Mouse (Mus musculus) kidney, embryonic 14.5 days (tissue): ENCODE measurements around the gene Pde8a. TPM values are rescaled to one million over a fixed set of nuclear protein-coding genes. Genes with fewer than 3 reads are reported as not detected.
"Not testable (repeated sequence)": the region's sequence is repeated elsewhere in the genome, so short reads cannot be mapped to it uniquely, and the experiment has no call there.

ENCODE experiments used
- ATAC-seq: fragments of 200-750 bp; cut with Nextera tagmentation; 2 replicates; pipeline ENCODE4 v1.8.0; 2017; ENCODE audit warnings: moderate number of reproducible peaks, mild to moderate bottlenecking, moderate TSS enrichment, moderate library complexity; ENCODE audit not compliant: low FRiP score, low TSS enrichment
- H3K27ac ChIP-seq: fragments of 300-500 bp; sonication (generic); 2 replicates; pipeline ENCODE4 v1.5.1; 2014; ENCODE audit warnings: low read depth, mild to moderate bottlenecking, low read length, moderate library complexity, mixed read lengths
- H3K27me3 ChIP-seq: fragments of 300-500 bp; sonication (generic); 2 replicates; pipeline ENCODE4 v1.6.1; 2014; ENCODE audit warnings: mild to moderate bottlenecking, low read length; ENCODE audit not compliant: control insufficient read depth, insufficient read depth
- H3K36me3 ChIP-seq: fragments of 300-500 bp; sonication (generic); 2 replicates; pipeline ENCODE4 v1.6.1; 2014; ENCODE audit warnings: low read length, mixed read lengths; ENCODE audit not compliant: control insufficient read depth, insufficient read depth
- H3K4me1 ChIP-seq: fragments of 300-500 bp; sonication (generic); 2 replicates; pipeline ENCODE4 v1.6.1; 2014; ENCODE audit warnings: low read length, mixed read lengths; ENCODE audit not compliant: control insufficient read depth, insufficient read depth
- H3K4me2 ChIP-seq: fragments of 300-500 bp; sonication (generic); replicated peaks from 2 replicates; pipeline ENCODE4 v1.6.1; 2014; ENCODE audit warnings: low read depth, mild to moderate bottlenecking, low read length
- H3K4me3 ChIP-seq: fragments of 300-500 bp; sonication (generic); 2 replicates; pipeline ENCODE4 v1.5.1; 2014; ENCODE audit warnings: mild to moderate bottlenecking, low read length
- H3K9ac ChIP-seq: fragments of 300-500 bp; sonication (generic); 2 replicates; pipeline ENCODE4 v1.6.1; 2014; ENCODE audit warnings: low read depth, mild to moderate bottlenecking, low read length, moderate library complexity
- H3K9me3 ChIP-seq: fragments of 300-500 bp; sonication (generic); 2 replicates; pipeline ENCODE4 v1.6.1; 2016; ENCODE audit warnings: low read length; ENCODE audit not compliant: control insufficient read depth
- WGBS: fragments of 180-500 bp; shearing (Covaris S2); extraction: QIAGEN DNeasy Blood & Tissue Kit; methylation state at CpG from one replicate; pipeline ENCODE4 v1.1.7; 2014; 5-methylcytosine and 5-hydroxymethylcytosine counted together
- polyA plus RNA-seq: library from polyadenylated mRNA; unstranded; fragments of >200 nt; fragmentation: Nextera tagmentation; extraction: Ambion mirVana; gene quantifications from 2 replicates; pipeline ENCODE4 v1.2.1, GENCODE M21; 2014

Pde8a gene
- polyA plus RNA-seq, 1 experiment from 2014 or later = 7.6 TPM

DNA sequence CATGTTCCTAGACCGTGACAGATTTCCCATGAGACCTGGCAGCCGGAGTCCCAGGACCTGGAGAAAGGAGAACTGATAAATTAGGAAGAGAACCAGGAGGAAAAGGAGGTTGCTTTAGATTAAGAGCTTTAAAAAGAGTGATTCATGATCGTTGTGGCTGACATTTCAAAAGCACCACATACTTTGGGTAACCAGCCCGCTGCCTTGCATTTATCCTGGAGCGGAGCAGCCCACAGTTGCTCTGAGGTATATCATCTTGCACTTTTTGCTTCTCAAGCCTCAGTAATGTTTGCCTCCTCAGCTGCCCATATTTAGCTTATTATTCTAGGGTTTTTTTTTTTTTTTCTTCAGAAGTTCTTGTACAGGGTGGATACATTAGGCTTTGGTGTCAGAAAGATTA, 11.0 kb upstream of the Pde8a start:
- 16% methylated on average over 5 of the region's 5 CpGs for WGBS
- no peak for ATAC-seq
- no peak overlapping the region for H3K9ac ChIP-seq

DNA sequence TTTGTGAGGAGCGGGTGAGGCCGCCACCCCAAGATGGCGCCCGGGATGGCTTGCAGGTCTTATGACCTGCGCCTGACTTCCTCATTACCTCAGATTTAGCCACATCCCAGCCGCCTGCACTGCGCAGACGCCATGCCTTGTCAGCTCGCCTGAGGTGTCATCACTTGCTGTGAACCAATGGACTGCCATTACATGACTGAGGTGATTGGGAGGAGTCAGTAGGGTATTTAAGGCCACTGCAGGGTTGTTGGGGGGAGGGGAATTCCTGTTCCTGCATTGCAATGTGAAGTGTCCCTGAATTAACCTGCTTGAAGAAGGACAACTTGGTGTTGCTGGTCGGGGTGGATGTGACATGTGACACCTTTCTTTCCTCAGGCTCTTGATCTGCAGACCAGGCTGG, 9.8 kb upstream of the Pde8a start:
- H3K27ac ChIP-seq, H3K27me3 ChIP-seq, H3K4me3 ChIP-seq, H3K9ac ChIP-seq, ATAC-seq, H3K9me3 ChIP-seq, H3K4me1 ChIP-seq, H3K4me2 ChIP-seq, H3K36me3 ChIP-seq: not testable (repeated sequence)
- 88% methylated on average over 10 of the region's 10 CpGs for WGBS

More for the DNA sequence above, 11.0 kb upstream of the Pde8a start:
- no peak overlapping the region for H3K27ac ChIP-seq
- no peaks in the 10 kb centered on the region for H3K27me3 ChIP-seq
- no peak overlapping the region for H3K4me3 ChIP-seq
- no peak overlapping the region for H3K4me2 ChIP-seq
- H3K36me3 ChIP-seq = no peaks in the 10 kb centered on the region
- H3K9me3 ChIP-seq = no peaks in the 10 kb centered on the region
- H3K4me1 ChIP-seq = peaks cover 10% of the 10 kb centered on the region

DNA sequence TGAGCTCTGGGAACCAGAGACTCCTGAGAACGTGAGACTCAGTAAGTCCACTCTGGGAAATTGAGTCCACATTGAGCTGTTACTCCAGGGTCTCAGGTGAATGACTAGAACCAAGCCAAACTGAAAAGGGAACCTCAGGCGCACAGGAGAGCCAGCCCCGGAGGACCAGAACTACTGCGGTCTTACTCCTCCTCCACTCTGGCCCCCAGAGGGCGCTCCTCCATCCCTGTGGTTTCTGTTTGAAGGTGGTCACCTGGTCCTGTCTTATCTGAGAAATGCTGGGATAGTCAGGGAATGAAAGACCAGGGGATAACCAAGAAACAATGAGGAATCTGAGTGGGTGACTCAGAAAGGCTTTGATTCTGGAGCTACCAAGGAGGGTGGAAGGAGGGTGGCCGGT, 4.5 kb upstream of the Pde8a start:
- no peak overlapping the region for H3K4me2 ChIP-seq
- H3K27ac ChIP-seq = no peak overlapping the region
- H3K9ac ChIP-seq = no peak overlapping the region
- no peak overlapping the region for H3K4me3 ChIP-seq
- H3K36me3 ChIP-seq = no peaks in the 10 kb centered on the region
- peaks cover 26% of the 10 kb centered on the region for H3K27me3 ChIP-seq
- no peaks in the 10 kb centered on the region for H3K9me3 ChIP-seq
- H3K4me1 ChIP-seq = peaks cover 10% of the 10 kb centered on the region; the same call in 1 of the 2 replicates
- ATAC-seq = no peak
- WGBS = 24% methylated on average over 6 of the region's 6 CpGs

DNA sequence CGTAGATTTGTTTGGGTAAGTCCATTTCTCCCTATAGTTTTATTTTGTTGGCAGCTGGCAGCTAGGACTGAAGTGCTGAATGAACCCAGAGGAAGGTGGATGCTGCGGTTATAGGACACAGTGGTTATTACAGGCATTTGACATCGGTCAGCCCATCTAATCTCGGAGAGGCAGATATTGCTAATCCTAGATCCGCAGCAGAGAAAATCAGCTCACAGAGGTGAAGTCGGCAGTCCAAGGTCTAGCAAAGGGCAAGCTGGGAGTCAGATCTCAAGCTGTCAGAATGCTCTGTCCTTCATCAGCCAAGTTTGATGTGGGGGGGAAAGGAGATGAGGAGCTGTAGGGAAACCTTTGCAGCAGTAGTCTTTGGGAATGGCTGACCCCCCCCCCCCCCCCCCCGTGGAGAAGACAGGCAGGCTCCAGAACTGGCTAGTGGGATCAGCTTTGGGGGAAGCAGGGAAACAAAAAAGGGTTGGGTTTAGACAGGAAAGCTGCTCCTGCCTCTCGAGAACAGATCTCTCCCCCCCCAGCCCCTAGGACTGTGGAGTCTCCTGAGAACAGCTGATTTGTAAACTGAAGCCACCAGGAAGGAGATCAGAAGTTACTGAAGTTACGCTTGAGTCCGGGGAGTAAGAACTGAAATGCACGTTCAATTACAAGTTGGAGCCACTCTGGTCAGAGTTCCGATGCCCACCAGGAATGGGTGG, 3.3 kb upstream of the Pde8a start:
- Histone ChIP-seq H3K36me3 (no peaks in the 10 kb centered on the region), H3K4me2 (no peak overlapping the region), H3K9me3 (no peaks in the 10 kb centered on the region), H3K27ac (no peak overlapping the region), H3K4me1 (peaks cover 11% of the 10 kb centered on the region; the same call in 1 of the 2 replicates), H3K9ac (no peak overlapping the region), H3K4me3 (no peak overlapping the region), H3K27me3 (peaks cover 30% of the 10 kb centered on the region)
- WGBS = 64% methylated on average over 11 of the region's 12 CpGs
- no peak for ATAC-seq

DNA sequence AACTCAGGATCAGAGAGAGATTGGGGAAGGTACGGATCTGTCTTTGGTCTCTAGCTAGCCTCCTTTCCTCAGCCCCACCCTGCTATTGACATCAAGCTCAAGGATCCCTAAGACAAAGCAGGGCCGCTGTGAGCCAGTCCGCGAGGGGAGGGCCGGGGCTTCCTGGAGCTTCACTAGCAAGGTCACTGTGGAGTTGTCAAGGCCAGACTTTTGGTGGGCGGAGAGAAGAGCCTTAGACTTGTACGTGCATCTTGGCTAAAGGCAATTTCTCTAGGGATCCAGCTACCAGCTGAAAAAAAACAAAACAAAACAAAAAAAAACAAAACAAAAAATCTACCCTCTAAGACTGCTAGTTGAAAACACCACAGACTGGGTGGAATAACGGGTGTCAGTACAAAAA, 1.6 kb upstream of the Pde8a start:
- no peaks in the 10 kb centered on the region for H3K36me3 ChIP-seq
- H3K27ac ChIP-seq = peak overlapping the region; percentile 24; the same call in 1 of the 2 replicates
- no peaks in the 10 kb centered on the region for H3K9me3 ChIP-seq
- ATAC-seq = no peak
- H3K4me2 ChIP-seq = peak overlapping the region; percentile 64; the same call in 1 of the 2 replicates
- H3K4me3 ChIP-seq = peak overlapping the region; percentile 56; the same call in 1 of the 2 replicates
- H3K4me1 ChIP-seq = peaks cover 11% of the 10 kb centered on the region; the same call in 1 of the 2 replicates
- peaks cover 30% of the 10 kb centered on the region for H3K27me3 ChIP-seq
- H3K9ac ChIP-seq = no peak overlapping the region
- 6% methylated on average over 8 of the region's 8 CpGs for WGBS

DNA sequence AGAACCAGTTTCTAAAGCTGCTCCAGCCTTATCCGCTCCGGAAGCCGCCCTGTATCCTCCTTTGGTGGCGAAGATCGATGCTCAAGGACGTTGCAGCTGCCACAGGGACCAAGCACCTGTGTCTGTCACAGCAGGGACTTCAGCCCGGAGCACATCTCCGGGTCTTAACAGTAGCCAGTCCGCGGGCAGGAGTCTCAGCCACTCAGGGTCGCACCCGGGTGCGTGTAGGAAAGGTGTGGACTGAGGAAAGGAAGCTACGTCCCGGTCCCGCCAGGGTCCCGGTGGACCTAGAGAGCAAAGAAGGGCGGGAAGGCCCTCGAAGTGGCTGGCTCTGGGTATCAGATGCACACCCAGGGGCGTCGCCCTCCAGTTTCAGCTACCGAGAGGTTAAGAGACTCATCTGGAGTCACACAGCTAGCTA, 1.1 kb upstream of the Pde8a start:
- 1% methylated on average over 22 of the region's 22 CpGs for WGBS
- Histone ChIP-seq H3K4me2 (peak overlapping the region; percentile 64), H3K4me1 (peaks cover 11% of the 10 kb centered on the region; the same call in 1 of the 2 replicates), H3K27ac (peak overlapping the region; percentile 85), H3K27me3 (peaks cover 30% of the 10 kb centered on the region), H3K9ac (peak overlapping the region; percentile 64; the same call in 1 of the 2 replicates), H3K9me3 (no peaks in the 10 kb centered on the region), H3K4me3 (peak overlapping the region; percentile 56), H3K36me3 (no peaks in the 10 kb centered on the region)
- peak; percentile 43 for ATAC-seq

DNA sequence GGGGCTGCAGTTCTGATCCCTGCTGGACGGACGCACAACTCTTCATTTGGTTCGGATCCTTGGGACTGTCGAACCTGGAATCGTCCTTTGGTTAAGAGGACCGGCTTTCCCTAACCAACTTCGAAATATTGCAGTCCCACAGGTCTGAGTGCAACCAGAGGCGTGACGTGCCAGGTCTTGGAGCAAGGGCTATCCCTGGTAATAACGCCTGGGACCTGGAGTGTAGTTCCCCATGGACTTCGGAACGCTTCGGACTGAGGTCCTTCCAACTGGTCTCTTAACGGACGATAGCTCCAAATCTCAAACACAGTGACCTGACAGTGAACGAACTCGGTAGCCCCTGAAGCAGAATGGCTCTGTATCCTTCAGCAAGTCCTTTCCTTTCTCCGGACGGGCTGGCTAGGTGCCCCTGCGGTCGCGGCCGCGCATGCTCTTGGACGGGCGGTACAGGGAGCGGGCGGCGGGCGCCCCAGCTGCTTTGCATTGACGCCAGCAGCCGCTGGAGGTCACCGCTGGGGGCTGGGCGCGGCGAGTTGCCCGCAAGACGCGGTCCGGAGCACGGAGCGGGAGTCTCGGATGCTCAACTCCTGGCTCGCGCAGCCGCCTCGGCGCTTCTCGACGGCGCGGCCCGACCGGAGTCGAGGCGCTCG, 574 bp upstream of the Pde8a start:
- Histone ChIP-seq H3K36me3 (no peaks in the 10 kb centered on the region), H3K4me3 (peak overlapping the region; percentile 56), H3K9me3 (no peaks in the 10 kb centered on the region), H3K27ac (peak overlapping the region; percentile 85), H3K4me1 (peaks cover 11% of the 10 kb centered on the region; the same call in 1 of the 2 replicates), H3K27me3 (peaks cover 30% of the 10 kb centered on the region), H3K9ac (peak overlapping the region; percentile 64), H3K4me2 (peak overlapping the region; percentile 64)
- ATAC-seq = peak; percentile 86
- WGBS = under 1% methylated on average over 46 of the region's 57 CpGs

DNA sequence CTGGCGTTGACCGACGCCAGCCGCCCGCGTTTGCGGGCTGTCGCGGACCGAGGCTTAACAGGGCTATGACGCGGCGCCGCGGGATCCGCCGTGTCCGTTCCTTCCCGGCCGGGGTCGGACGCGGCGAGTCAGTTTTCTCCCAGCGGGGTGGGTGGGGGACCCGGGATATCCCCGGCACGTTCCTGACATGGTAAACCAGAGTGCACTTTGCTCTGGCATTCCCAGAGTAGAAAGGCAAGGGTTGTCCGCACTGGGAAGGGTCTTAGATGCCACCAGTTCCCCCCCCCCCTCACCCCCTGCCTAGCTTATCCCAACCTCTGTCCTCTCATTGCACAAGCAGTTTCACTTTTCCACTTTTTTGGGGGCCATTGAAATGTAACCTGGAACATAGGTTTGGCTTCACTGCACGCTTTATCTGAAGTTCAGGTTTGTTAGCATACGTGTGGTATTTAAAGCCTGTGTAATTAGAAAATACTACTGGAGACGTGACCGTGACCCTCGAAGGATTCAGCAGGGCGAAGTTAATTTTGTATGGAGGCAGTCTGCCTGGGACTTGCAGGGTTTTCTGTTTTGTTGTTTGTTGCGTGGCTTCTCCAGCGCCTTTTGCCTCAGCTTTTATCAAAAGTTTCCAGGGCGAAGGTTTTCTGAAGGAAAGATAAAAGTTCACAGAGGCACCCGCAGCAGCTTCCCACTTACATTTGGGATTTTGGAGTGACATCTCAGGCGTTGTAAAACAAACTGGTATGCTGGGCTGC, 934 bp downstream of the Pde8a start:
- Histone ChIP-seq H3K9ac (peak overlapping the region; percentile 64), H3K27me3 (peaks cover 30% of the 10 kb centered on the region), H3K27ac (peak overlapping the region; percentile 17; the same call in 1 of the 2 replicates), H3K4me1 (peaks cover 11% of the 10 kb centered on the region; the same call in 1 of the 2 replicates), H3K4me2 (peak overlapping the region; percentile 64), H3K36me3 (no peaks in the 10 kb centered on the region), H3K4me3 (peak overlapping the region; percentile 56), H3K9me3 (no peaks in the 10 kb centered on the region)
- ATAC-seq = no peak
- WGBS = 4% methylated on average over 39 of the region's 40 CpGs
